Mouse (Mus musculus): ENCODE results near the gene Pdia3.
"Not testable (repeated sequence)": the region's sequence is repeated elsewhere in the genome, so short reads cannot be mapped to it uniquely, and the experiment has no call there.

The Pdia3 gene

GRCm38 (mm10) chr2:121443068-121443349 is 29.4 kb downstream of the Pdia3 start:
- no peak for DNase-seq

GRCm38 (mm10) chr2:121444178-121444577 is 30.6 kb downstream of the Pdia3 start, which contains the start of gene Ell3:
Gene Ell3 (minus strand): TSS chr2:121444278.
- DNase-seq = no peak

GRCm38 (mm10) chr2:121445117-121445516 is 31.5 kb downstream of the Pdia3 start:
- no peak for DNase-seq

GRCm38 (mm10) chr2:121446506-121446905 is 32.9 kb downstream of the Pdia3 start:
- no peak for DNase-seq

- DNase-seq = no peak
These were observed 33.4 kb downstream of the Pdia3 start for GRCm38 (mm10) chr2:121447006-121447405.

GRCm38 (mm10) chr2:121448136-121448535 is 34.6 kb downstream of the Pdia3 start:
- DNase-seq = peak; percentile 58

- peak; percentile 100 for DNase-seq
These were observed 35.4 kb downstream of the Pdia3 start, which contains the start of gene Serf2 for GRCm38 (mm10) chr2:121448739-121449535. Gene Serf2 (plus strand): TSS chr2:121449195.

GRCm38 (mm10) chr2:121449545-121450011 is 36.0 kb downstream of the Pdia3 start:
- DNase-seq = peak; percentile 30

- peak; percentile 26 for DNase-seq
These were observed 36.5 kb downstream of the Pdia3 start for GRCm38 (mm10) chr2:121450093-121450492.

GRCm38 (mm10) chr2:121452361-121452760 is 38.8 kb downstream of the Pdia3 start:
- no peak for DNase-seq

- DNase-seq = no peak
These were observed 39.4 kb downstream of the Pdia3 start, which contains the start of gene Hypk for GRCm38 (mm10) chr2:121452990-121453389. Gene Hypk (plus strand): TSS chr2:121453290.

GRCm38 (mm10) chr2:121453917-121454316 is 40.3 kb downstream of the Pdia3 start:
- DNase-seq = no peak

- no peak for DNase-seq
These were observed 42.0 kb downstream of the Pdia3 start for GRCm38 (mm10) chr2:121455534-121455933.

- DNase-seq = peak; percentile 82
These were observed 43.4 kb downstream of the Pdia3 start, which contains the start of gene Serinc4 for GRCm38 (mm10) chr2:121456692-121457642. Gene Serinc4 (minus strand): TSS chr2:121456781.

- DNase-seq = no peak
These were observed 46.5 kb downstream of the Pdia3 start for GRCm38 (mm10) chr2:121460071-121460470.

GRCm38 (mm10) chr2:121468982-121469381 is 55.4 kb downstream of the Pdia3 start:
- not testable (repeated sequence) for DNase-seq

GRCm38 (mm10) chr2:121472783-121473182 is 59.2 kb downstream of the Pdia3 start:
- DNase-seq = not testable (repeated sequence)

- peak; percentile 79 for DNase-seq
These were observed 60.0 kb downstream of the Pdia3 start, which contains the start of gene Mfap1b for GRCm38 (mm10) chr2:121473301-121474179. Gene Mfap1b (minus strand): TSS chr2:121474067.

- peak; percentile 14 for DNase-seq
These were observed 60.6 kb downstream of the Pdia3 start for GRCm38 (mm10) chr2:121474180-121474535.

- not testable (repeated sequence) for DNase-seq
These were observed 61.7 kb downstream of the Pdia3 start for GRCm38 (mm10) chr2:121475306-121475705.

GRCm38 (mm10) chr2:121477491-121478266 is 64.1 kb downstream of the Pdia3 start:
- DNase-seq = no peak

All from lung, postnatal 14 days (tissue).